Mouse (Mus musculus) kidney, postnatal 0 days (tissue): ENCODE results near the gene Smtn. TPM values are rescaled to one million over a fixed set of nuclear protein-coding genes. Genes with fewer than 3 reads are reported as not detected.

Experiments used
- ATAC-seq: fragments of 200-750 bp; cut with Nextera tagmentation; replicated peaks from 2 replicates; pipeline ENCODE4 v1.8.0; 2017; ENCODE audit warnings: low read depth, moderate number of reproducible peaks, moderate TSS enrichment, moderate library complexity; ENCODE audit not compliant: low FRiP score
- DNase-seq: peaks from one replicate; pipeline ENCODE4 v3.0.0-alpha.2; 2016; ENCODE audit warnings: low spot score
- H3K27ac ChIP-seq: fragments of 300-500 bp; sonication (generic); 2 replicates; pipeline ENCODE4 v1.5.1; 2014; ENCODE audit warnings: mild to moderate bottlenecking
- H3K27me3 ChIP-seq: fragments of 300-500 bp; sonication (generic); 2 replicates; pipeline ENCODE4 v1.6.1; 2014; ENCODE audit warnings: low read length, mixed read lengths; ENCODE audit not compliant: insufficient read depth
- H3K36me3 ChIP-seq: fragments of 300-500 bp; sonication (generic); 2 replicates; pipeline ENCODE4 v1.6.1; 2014; ENCODE audit warnings: low read length, mixed read lengths; ENCODE audit not compliant: insufficient read depth
- H3K4me1 ChIP-seq: fragments of 300-500 bp; sonication (generic); replicated peaks from 2 replicates; pipeline ENCODE4 v1.6.1; 2014; ENCODE audit warnings: antibody characterized with exemption, low read length, mixed read lengths; ENCODE audit not compliant: insufficient read depth
- H3K4me2 ChIP-seq: fragments of 300-500 bp; sonication (generic); 2 replicates; pipeline ENCODE4 v1.6.1; 2014; ENCODE audit warnings: mild to moderate bottlenecking, low read length, moderate library complexity, mixed read lengths
- H3K4me3 ChIP-seq: fragments of 300-500 bp; sonication (generic); replicated peaks from 2 replicates; pipeline ENCODE4 v1.5.1; 2014; ENCODE audit warnings: low read depth, low read length
- H3K9ac ChIP-seq: fragments of 300-500 bp; sonication (generic); 2 replicates; pipeline ENCODE4 v1.6.1; 2014; ENCODE audit warnings: low read depth, low read length
- H3K9me3 ChIP-seq: fragments of 300-500 bp; sonication (generic); replicated peaks from 2 replicates; pipeline ENCODE4 v1.6.1; 2016; ENCODE audit warnings: low read length, inconsistent platforms, mixed read lengths
- CTCF ChIP-seq: IDR thresholded peaks from 2 replicates; pipeline ENCODE4 v1.5.1; 2016; ENCODE audit warnings: antibody characterized with exemption, low read depth, mild to moderate bottlenecking, moderate library complexity
- WGBS: fragments of 180-500 bp; shearing (Covaris S2); extraction: QIAGEN DNeasy Blood & Tissue Kit; methylation state at CpG from one replicate; pipeline ENCODE4 v1.1.7; 2014; 5-methylcytosine and 5-hydroxymethylcytosine counted together
- polyA plus RNA-seq: library from polyadenylated mRNA; unstranded; fragments of >200 nt; fragmentation: Nextera tagmentation; extraction: Ambion mirVana; gene quantifications from 2 replicates; pipeline ENCODE4 v1.2.1, GENCODE M21; 2015

Gene Smtn
- polyA plus RNA-seq, 1 experiment from 2014 or later, result 86.4 TPM

DNA sequence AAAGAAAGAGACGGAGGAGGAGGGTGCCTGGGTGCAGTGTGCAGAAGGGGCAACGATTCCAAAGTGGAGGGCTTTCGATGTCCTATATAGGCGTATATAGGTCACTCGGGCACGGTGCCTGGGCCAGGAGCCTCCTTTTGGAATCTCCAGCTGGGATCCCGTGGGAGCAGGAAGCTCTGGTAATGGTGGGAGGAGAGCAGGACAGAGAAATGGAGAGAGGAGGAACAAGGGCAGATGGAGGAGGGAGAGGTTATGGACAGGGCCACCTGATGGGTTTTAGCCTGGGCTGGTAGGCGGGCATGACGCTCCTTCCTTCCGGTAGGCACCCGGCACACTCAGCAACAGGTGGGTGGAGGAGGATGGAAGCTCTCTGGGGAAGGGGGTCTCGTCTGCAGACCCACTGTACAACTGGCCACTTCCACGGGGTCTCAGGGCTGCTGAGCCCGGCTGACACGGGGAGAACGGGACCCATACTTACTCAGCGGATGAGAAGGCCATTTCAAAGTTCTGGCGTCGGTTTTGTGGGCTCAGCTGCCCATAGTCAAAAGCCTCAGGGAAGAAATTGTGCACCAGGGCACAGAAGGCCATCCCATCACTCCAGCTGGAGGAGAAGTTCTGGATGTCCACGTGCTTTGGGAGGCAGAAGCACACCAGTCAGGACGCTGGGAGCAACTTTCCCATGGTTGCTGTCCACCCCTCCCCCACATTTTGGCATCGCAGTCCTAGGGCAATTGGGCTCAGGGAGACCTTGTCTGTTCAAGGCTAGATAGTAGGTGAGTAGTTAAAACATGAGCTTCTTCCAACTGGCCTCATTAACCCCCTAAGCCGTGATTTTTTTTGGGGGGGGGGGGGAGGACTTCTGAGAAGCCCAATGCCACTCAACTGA is 18.8 kb downstream of the Smtn start:
- Histone ChIP-seq H3K9me3 (no peaks in the 10 kb centered on the region), H3K36me3 (peaks cover 72% of the 10 kb centered on the region), H3K4me2 (no peak overlapping the region), H3K27ac (no peak overlapping the region), H3K27me3 (no peaks in the 10 kb centered on the region), H3K4me1 (peaks cover 15% of the 10 kb centered on the region), H3K9ac (no peak overlapping the region), H3K4me3 (no peak overlapping the region)
- WGBS, result 74% methylated on average over 23 of the region's 23 CpGs
- DNase-seq, result no peak
- no peak for ATAC-seq
- TF ChIP-seq CTCF, result no peak

DNA sequence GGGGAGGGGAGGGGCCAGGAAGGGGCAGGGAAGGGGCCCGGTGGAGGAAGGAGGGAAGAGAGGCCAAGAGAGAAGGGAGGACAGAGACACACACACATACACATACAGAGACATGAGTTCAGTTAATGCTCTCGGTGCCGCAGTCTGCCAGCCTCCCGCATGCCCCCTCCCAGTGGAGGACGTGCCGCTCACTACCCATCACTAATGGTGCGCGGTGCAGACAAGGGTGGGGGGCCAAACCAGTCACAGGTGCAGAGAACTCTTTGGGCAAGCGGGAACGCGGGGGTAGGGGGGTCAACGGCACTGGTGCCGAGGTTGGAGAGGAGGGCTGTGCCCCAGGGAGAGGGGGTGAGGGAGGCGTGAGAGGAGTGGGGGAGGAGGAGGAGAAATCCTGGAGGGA is 19.5 kb downstream of the Smtn start:
- Histone ChIP-seq H3K4me1 (peaks cover 16% of the 10 kb centered on the region), H3K9me3 (no peaks in the 10 kb centered on the region), H3K4me3 (no peak overlapping the region), H3K36me3 (peaks cover 65% of the 10 kb centered on the region), H3K27me3 (no peaks in the 10 kb centered on the region), H3K9ac (no peak overlapping the region), H3K4me2 (no peak overlapping the region), H3K27ac (no peak overlapping the region)
- 50% methylated on average over 14 of the region's 14 CpGs for whole genome bisulfite sequencing
- DNase-seq (no peak), ATAC-seq (no peak)
- TF ChIP-seq CTCF, result no peak

DNA sequence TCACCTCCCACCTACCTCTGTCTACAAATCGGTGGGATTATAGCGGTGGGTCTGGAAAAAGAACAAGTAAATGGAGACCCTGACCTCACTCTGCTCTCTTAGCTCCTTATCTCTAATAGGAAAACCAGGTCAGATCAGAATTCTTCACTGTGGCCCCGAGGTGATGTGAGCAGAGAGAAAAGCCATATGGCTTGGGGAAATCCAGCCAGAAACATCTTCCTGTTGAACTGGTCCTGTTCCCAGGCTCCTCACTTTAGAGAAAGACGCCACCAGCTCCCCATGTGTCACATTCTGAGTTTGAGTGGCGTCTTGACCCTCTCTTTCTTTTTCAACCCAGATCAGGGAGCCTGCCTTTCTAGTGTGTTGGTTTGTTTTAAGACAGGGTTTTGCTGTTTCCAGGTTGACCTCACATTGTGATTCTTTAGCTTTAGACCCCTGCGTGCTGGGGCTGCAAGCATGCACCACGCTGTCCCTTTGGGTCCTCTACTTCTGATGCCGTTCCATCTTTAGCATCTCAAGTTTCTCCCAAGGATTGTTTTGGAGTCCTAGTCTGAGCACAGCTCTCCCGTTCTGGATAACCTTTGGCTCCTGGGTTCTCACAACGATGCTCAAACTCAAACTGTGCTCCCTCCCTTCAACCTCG is 20.5 kb downstream of the Smtn start:
- DNase-seq (no peak), ATAC-seq (no peak)
- no peaks in the 10 kb centered on the region for H3K9me3 ChIP-seq
- no peak overlapping the region for H3K4me2 ChIP-seq
- H3K27me3 ChIP-seq, result no peaks in the 10 kb centered on the region
- peaks cover 16% of the 10 kb centered on the region for H3K4me1 ChIP-seq
- no peak overlapping the region for H3K9ac ChIP-seq
- WGBS, result 69% methylated on average over 11 of the region's 11 CpGs
- no peak overlapping the region for H3K27ac ChIP-seq
- peaks cover 56% of the 10 kb centered on the region for H3K36me3 ChIP-seq
- TF ChIP-seq CTCF, result no peak
- no peak overlapping the region for H3K4me3 ChIP-seq

DNA sequence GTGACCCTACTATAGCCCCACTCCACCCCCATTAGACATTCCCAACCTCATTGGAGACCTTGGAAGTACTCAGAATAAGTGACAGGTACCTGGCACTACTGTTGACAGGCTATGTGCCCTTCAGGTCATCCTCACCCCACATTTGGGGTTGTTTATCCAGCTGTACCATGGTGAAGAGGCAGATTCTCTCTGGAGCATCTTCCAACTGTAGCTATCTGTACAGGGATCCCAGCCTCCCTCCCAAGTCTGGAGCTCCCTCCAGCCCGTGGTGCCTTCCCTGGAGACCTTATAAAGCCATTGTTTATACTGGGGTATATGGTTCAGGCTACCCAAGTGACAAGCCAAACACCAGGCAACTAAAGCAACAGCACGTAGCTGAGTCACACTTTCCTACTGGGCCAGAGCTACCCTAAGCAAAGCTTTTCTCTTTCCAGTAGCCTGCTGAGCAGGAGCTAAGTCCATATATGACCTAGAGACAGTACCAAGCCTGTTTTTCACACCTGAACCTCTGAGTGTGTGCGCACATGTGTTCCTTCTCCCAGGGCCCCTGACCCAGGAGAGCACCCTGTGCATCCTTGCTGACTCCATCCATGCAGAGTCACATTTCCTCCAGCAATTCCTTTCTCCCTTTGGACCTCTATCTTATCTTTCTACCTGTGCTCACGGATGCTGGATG is 21.2 kb downstream of the Smtn start:
- 71% methylated on average over 4 of the region's 4 CpGs for WGBS
- DNase-seq (no peak), ATAC-seq (no peak)
- Histone ChIP-seq H3K4me3 (no peak overlapping the region), H3K4me1 (peaks cover 16% of the 10 kb centered on the region), H3K9me3 (no peaks in the 10 kb centered on the region), H3K27me3 (no peaks in the 10 kb centered on the region), H3K4me2 (no peak overlapping the region), H3K27ac (no peak overlapping the region), H3K9ac (no peak overlapping the region), H3K36me3 (peaks cover 49% of the 10 kb centered on the region)
- no peak for TF ChIP-seq CTCF

DNA sequence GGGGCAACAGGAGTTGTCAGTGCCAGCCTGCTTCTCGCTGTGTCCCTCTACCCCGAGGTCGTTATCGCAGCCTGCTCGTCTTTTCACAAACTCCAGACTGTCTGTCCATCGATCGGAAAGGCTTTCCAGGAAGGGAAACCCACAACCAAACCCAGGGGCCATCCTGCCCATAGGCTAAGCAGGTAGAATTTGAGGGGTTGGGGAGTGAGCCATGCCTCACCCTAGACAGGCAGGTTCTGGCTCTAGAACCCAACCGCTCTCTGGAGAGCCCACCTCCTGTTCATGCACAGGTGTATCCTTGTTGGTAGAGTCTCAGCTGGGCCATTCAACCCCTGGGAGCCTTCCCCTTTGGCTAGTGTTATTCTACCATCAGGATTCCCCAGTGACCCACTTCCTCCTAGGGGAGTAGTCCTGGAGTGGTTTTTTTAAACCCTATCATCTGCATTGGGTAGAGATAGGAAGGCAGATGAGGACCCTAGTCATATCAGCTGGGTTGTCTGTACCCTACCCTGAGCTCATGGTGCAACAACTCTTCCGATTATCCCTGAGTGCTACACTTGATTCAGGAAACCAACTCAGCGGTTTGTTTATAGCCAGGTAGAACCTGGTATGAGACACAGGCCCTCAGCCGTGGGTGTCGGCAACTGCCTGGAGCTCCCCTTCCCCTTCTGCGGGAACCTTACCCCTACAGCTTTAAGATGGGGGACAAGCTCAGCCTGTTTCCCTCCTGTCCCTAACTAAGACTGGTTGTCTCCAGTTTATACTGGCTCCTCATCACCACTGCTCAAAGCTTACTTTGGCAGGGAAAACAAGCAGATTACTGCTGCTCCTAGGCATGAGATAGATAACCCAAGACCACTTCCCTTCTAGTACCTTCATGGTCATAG is 22.3 kb downstream of the Smtn start:
- Histone ChIP-seq H3K4me1 (peaks cover 16% of the 10 kb centered on the region), H3K4me2 (peak overlapping the region; percentile 70), H3K36me3 (peaks cover 38% of the 10 kb centered on the region), H3K9ac (peak overlapping the region; percentile 25; the same call in 1 of the 2 replicates), H3K4me3 (no peak overlapping the region), H3K9me3 (no peaks in the 10 kb centered on the region), H3K27me3 (no peaks in the 10 kb centered on the region), H3K27ac (no peak overlapping the region)
- ATAC-seq (no peak), DNase-seq (no peak)
- 44% methylated on average over 13 of the region's 13 CpGs for WGBS
- no peak for TF ChIP-seq CTCF
